Mouse (Mus musculus) ovary, adult 2 months (tissue): ENCODE measurements around the gene Ppp4r1. TPM values are rescaled to one million over a fixed set of nuclear protein-coding genes. Genes with fewer than 3 reads are reported as not detected.

Source experiments
- polyA plus RNA-seq: library from polyadenylated mRNA; depleted of rRNA; stranded (reverse); fragments of >200 nt; gene quantifications from 2 replicates; pipeline ENCODE4 v1.2.3, GENCODE M21; 2012; rRNA removed

The Ppp4r1 gene
- polyA plus RNA-seq: 50.4 and 54.1 TPM in 2 replicates

GRCm38 (mm10) chr17:65782551-65783141 lies at the start of gene Ppp4r1:
Gene Ppp4r1, plus strand, starts transcription at chr17:65782573.

DNA sequence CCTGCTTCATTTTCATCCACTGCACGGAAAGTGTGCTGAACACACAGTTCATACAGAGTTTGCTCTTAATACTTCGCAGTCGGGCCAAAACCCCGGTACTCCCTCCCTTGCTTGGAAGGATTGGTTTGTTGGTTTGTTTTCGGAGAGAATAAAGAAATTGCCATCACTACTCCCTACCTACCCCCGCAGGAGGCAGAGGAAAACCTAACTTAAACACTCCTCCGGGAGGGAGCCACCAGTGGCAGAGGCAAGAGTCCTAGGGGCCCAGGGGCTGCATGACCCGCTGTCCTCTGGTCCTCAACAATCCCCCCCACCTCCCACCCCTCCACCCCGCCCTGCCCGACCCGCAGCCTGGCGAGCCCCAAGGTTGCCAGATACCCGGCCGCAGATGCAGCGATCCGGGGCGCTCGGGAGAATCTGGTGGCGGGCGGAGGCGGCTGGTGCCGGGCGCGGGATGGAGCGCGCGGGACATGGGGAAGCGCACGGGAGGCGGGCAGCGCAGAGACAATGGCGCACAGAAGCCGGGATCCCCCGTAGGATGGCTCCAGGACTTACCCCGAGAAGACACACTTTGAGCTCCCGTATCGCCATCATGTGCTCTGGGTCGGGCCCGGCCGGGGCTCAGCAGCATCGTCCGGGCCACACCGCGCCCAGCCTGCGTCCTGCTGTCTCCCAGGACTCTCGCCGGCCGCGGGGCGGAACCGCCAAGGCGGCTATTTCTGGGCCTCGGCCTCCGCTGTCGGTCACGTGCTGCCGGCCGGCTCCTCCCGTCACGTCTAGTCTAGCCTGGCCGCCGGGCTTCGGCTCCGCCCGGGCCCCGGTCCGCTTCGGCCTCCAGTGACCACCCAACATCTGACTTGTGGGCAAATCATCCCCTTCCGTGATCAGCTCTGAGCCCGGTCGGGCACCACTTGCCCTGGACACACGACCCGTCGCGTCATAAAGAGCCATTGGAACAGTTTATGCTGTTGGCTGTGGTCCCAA lies 10.1 kb upstream of the Ppp4r1 start, which contains the start of gene Rab31:
Rab31 (minus strand) TSS at position 802 of the 984 bp plus-strand sequence.

GRCm38 (mm10) chr17:65885697-65886529 lies 103.5 kb downstream of the Ppp4r1 start, which contains the start of gene Ralbp1:
Gene Ralbp1, minus strand, starts transcription at chr17:65885798.

Other genes with a start within 250 kb of the Ppp4r1 start
- gene Tmem232, start 241.8 kb upstream of the Ppp4r1 start, polyA plus RNA-seq: 0.42 and 0.79 TPM in 2 replicates
- gene Vapa, start 169.0 kb upstream of the Ppp4r1 start, polyA plus RNA-seq: 109 and 121 TPM in 2 replicates
- gene Txndc2, start 140.4 kb upstream of the Ppp4r1 start, polyA plus RNA-seq: 0.57 and 1.3 TPM in 2 replicates
- gene Rab31, start 9.8 kb upstream of the Ppp4r1 start, polyA plus RNA-seq: 48.9 and 62.0 TPM in 2 replicates
- gene Ralbp1, start 103.2 kb downstream of the Ppp4r1 start, polyA plus RNA-seq: 48.3 and 57.6 TPM in 2 replicates
- gene Twsg1, start 168.7 kb downstream of the Ppp4r1 start, polyA plus RNA-seq: 103 TPM in 2 replicates